Mouse (Mus musculus) gastrocnemius, adult 18-20 months (tissue): ENCODE data around the gene Txnrd3. TPM values are rescaled to one million over a fixed set of nuclear protein-coding genes. Genes with fewer than 3 reads are reported as not detected.

Experiments used
- total RNA-seq, 2 experiments: library from RNA; stranded (reverse); gene quantifications; 2 replicates each; pipeline ENCODE4 v1.2.3; 2021

The Txnrd3 gene
- total RNA-seq, 2 experiments from 2014 or later = 3.5 to 4.6 TPM

Other genes with a start within 250 kb of the Txnrd3 start
- 1 to 10 TPM; 3.7 to 4.7 TPM for gene Chchd6, start 48.3 kb upstream of the Txnrd3 start, total RNA-seq
- gene Vmn1r40, start 63.6 kb downstream of the Txnrd3 start, total RNA-seq = not detected
- gene Vmn1r41, start 96.8 kb downstream of the Txnrd3 start, total RNA-seq = not detected
- gene Vmn1r42, start 232.4 kb downstream of the Txnrd3 start, total RNA-seq = not detected
- gene Vmn1r43, start 232.4 kb downstream of the Txnrd3 start, total RNA-seq = not detected
- gene Vmn1r44, start 239.7 kb downstream of the Txnrd3 start, total RNA-seq = not detected